Mouse (Mus musculus): Measurements from ENCODE around the gene Tas2r134. TPM values are rescaled to one million over a fixed set of nuclear protein-coding genes. Genes with fewer than 3 reads are reported as not detected.

Gene Tas2r134
- total RNA-seq, 2 experiments from 2014 or later: not detected

DNA sequence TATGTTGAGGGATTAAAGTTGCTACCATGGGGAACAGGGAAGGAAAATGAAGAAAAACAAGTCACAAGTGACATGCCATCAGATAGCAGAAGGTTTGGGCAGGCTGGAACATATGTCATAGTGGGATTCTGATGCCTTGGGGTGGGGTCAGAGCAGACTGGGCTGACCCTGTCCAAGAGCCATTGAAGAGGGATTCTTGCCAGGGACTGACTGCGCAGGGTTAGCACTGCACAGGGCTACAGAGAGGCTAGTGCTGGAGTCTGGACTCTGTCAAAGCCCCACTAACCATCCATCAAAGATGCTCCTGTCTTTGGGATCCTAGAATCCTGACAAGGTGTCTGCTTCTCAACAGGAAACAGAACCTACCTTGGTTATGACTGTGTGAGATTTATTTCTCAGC is 22.6 kb downstream of the Tas2r134 start:
- intact Hi-C loops (cut with DNase I): no loop called here
- DNase-seq: peak in 1 of 2 experiments; percentile 6

GRCm38 (mm10) chr2:51652086-51652485 is 24.8 kb downstream of the Tas2r134 start:
- intact Hi-C loops (cut with DNase I): no loop called here
- DNase-seq: no peak

DNA sequence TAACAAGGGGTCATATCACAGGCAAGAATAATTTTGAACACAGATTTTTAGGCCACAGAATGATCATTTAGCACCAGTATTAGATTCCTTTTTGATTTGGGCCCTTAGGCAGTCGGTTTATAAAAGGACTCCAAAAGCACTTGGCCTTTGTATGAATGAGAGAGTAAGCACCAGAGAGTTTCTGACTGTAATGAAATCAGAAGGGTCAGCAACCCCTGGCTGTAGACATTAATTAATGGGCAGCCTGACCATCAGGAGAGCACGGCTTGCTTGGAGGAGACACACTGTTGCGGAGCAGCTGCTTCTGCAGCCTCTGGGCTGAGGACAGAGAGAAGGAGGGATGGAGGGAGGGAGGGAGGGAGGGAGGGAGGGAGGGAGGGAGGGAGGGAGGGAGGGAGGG is 30.4 kb downstream of the Tas2r134 start:
- intact Hi-C loops (cut with DNase I): no loop called here
- DNase-seq: peak in 1 of 2 experiments; percentile 7

DNA sequence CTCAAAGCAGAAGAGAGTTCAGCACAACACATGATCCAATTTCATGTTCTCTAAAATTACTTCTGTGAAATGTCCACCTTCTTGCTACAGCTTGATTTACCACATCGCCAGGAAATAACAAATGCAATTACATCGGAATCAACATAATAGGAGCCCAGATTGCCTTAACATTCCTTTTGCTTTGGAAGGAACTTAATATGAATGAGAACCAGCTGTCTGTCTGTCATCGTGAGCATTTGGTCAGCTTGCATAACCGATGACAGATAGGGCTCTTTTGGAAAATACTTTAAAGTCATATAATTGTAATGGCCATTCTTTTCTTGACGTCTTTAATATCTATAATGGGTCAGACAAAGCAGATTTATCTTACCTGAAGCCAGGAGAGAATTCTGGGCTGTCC is 31.0 kb downstream of the Tas2r134 start:
- intact Hi-C loops (cut with DNase I): no loop called here
- DNase-seq: peak in 1 of 2 experiments; percentile 7

DNA sequence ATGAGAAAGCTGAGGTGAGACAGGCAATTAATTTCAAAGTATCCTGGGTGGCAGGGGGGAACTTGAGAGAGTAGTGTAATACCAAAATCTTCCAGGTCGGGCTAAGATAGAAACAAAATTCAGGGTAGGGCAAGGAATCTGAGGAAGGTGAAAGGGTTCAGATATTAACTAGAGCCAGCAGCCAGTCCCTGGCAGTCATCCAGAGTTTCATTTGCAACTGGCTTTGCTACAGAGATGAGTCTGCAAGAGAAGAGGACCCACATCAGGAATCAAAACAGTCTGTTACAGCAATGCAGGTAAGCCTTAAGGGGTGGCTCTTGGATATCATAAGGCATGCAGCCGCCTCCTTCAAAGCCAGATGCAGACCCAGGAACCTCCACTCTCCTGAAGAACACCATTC is 47.0 kb downstream of the Tas2r134 start:
- intact Hi-C loops (cut with DNase I): no loop called here

More for the DNA sequence above, 47.0 kb downstream of the Tas2r134 start:
- peak; percentile 34 to 38 for DNase-seq

Measured in heart, postnatal 10 days (tissue).